ENCODE assay signal across 9 mouse cellular contexts in genomic region chr9:108992620-108993361, GRCm38 (mm10). TPM values are rescaled to one million over a fixed set of nuclear protein-coding genes. Genes with fewer than 3 reads are reported as not detected.
DNase-seq lines count a peak whose midpoint lies in the region; ATAC-seq and TF ChIP-seq lines count a peak whose summit lies in the region.
"Had no signal": no experiment of that assay in that cellular context is flagged by ENCODE, and none has a peak within 500 bp of the region (broad histone marks: within the 10 kb centered on the region; RNA-seq: fewer than 3 reads in every experiment).

No protein-coding gene starts in this region.

- TF ChIP-seq CTCF in E14TG2a.4 (conservative IDR thresholded peaks at IDR 0.05; ENCODE audit: low read length): no peak

- peaks cover 59% of the 10 kb centered on the region for H3K4me1 ChIP-seq in E14TG2a.4 (replicated peaks; ENCODE audit: low read depth, low read length)
- peaks cover 17% of the 10 kb centered on the region for H3K4me1 ChIP-seq in hindbrain, embryonic 12.5 days

- WGBS in hindbrain, embryonic 12.5 days: 84% methylated on average over 9 of the region's 9 CpGs

- no peak overlapping the region for H3K27ac ChIP-seq in hindbrain, embryonic 12.5 days

- H3K9ac ChIP-seq in hindbrain, embryonic 12.5 days: no peak overlapping the region

- H3K27me3 ChIP-seq in E14TG2a.4 (ENCODE audit: insufficient read depth, low read length): no peaks in the 10 kb centered on the region
- no peaks in the 10 kb centered on the region for H3K27me3 ChIP-seq in hindbrain, embryonic 12.5 days

- ATAC-seq in hindbrain, embryonic 12.5 days (ENCODE audit: low FRiP score): no peak

- H3K36me3 ChIP-seq in E14TG2a.4 (ENCODE audit: insufficient read depth, low read length): no peaks in the 10 kb centered on the region
- H3K36me3 ChIP-seq in hindbrain, embryonic 12.5 days: no peaks in the 10 kb centered on the region

- peak; percentile 45 for DNase-seq in cerebellum, adult 9-11 months
- no peak for DNase-seq in cerebellum, postnatal 14 days
- peak; percentile 45 for DNase-seq in lung, postnatal 25 days (ENCODE audit: low spot score)
- no peak for DNase-seq in urinary bladder, postnatal 36 days (ENCODE audit: low spot score in 2 of 2)
- DNase-seq in adipocyte (ENCODE audit: low spot score): no peak
- no peak for DNase-seq in gastrocnemius, adult 18-20 months (ENCODE audit: low spot score)

- no peaks in the 10 kb centered on the region for H3K9me3 ChIP-seq in E14TG2a.4 (ENCODE audit: low read length)
- H3K9me3 ChIP-seq in hindbrain, embryonic 12.5 days (replicated peaks): no peaks in the 10 kb centered on the region

- H3K4me2 ChIP-seq in hindbrain, embryonic 12.5 days (replicated peaks): peak overlapping the region; percentile 71

- peak overlapping the region; percentile 82 for H3K4me3 ChIP-seq in E14TG2a.4 (replicated peaks; ENCODE audit: low read length)
- peak overlapping the region; percentile 53 for H3K4me3 ChIP-seq in hindbrain, embryonic 12.5 days

RNA-seq across cellular contexts. Expression of gene Pfkfb4, which starts 1.2 kb away (rescaled TPM):
- 20.1 and 24.0 TPM in 2 replicates for polyA plus RNA-seq in hindbrain, embryonic 12.5 days (2016; fragmentation: Nextera tagmentation; extraction: Ambion mirVana)
- total RNA-seq in gastrocnemius, adult 18-20 months (2021): 10 to 100 TPM; 18.8 to 43.0 TPM

RNA-seq across cellular contexts. Expression of gene Ucn2, which starts 7.0 kb away (rescaled TPM):
- not detected in 2 replicates for polyA plus RNA-seq in hindbrain, embryonic 12.5 days (2016; fragmentation: Nextera tagmentation; extraction: Ambion mirVana)
- total RNA-seq in gastrocnemius, adult 18-20 months (2021): under 1 TPM; 0.27 to 0.90 TPM
- total RNA-seq: heart, postnatal 25 days had no signal

RNA-seq across cellular contexts. Expression of gene Col7a1, which starts 39.4 kb away (rescaled TPM):
- 3.1 and 3.9 TPM in 2 replicates for polyA plus RNA-seq in hindbrain, embryonic 12.5 days (2016; fragmentation: Nextera tagmentation; extraction: Ambion mirVana)
- 1 to 10 TPM; 2.2 to 3.5 TPM for total RNA-seq in gastrocnemius, adult 18-20 months (2021)

RNA-seq across cellular contexts. Expression of gene Shisa5, which starts 45.6 kb away (rescaled TPM):
- 52.3 and 56.6 TPM in 2 replicates for polyA plus RNA-seq in hindbrain, embryonic 12.5 days (2016; fragmentation: Nextera tagmentation; extraction: Ambion mirVana)
- total RNA-seq in gastrocnemius, adult 18-20 months (2021): 10 to 100 TPM in 1 of 2 experiments, 1 to 10 TPM in 1; 9.8 to 15.5 TPM

RNA-seq across cellular contexts. Expression of gene Uqcrc1, which starts 56.4 kb away (rescaled TPM):
- polyA plus RNA-seq in hindbrain, embryonic 12.5 days (2016; fragmentation: Nextera tagmentation; extraction: Ambion mirVana): 346 and 367 TPM in 2 replicates
- 100 to 1,000 TPM; 888 to 981 TPM for total RNA-seq in gastrocnemius, adult 18-20 months (2021)

Comparison
In these comparisons a context has a peak if more than half of its experiments do, and no peak if none do; other contexts are left out.
1. DNase-seq: peak in cerebellum, adult 9-11 months (single experiment) and lung, postnatal 25 days (single experiment); none in cerebellum, postnatal 14 days (0 of 2), urinary bladder, postnatal 36 days (0 of 2), adipocyte (single experiment) and gastrocnemius, adult 18-20 months (single experiment).